Mouse (Mus musculus): ENCODE results near the gene Urb2. TPM values are rescaled to one million over a fixed set of nuclear protein-coding genes. Genes with fewer than 3 reads are reported as not detected.

Urb2 gene
- total RNA-seq (2021): 1 to 10 TPM; 5.8 to 6.0 TPM
- long read RNA-seq, experiment 1, partial matches to known transcripts: 2 of 6 reads
- long read RNA-seq, experiment 1, other reads (novel, unspliced or antisense): 4 of 6 reads
- long read RNA-seq, experiment 2, partial matches to known transcripts: 2 of 5 reads
- long read RNA-seq, experiment 2, other reads (novel, unspliced or antisense): 3 of 5 reads

DNA sequence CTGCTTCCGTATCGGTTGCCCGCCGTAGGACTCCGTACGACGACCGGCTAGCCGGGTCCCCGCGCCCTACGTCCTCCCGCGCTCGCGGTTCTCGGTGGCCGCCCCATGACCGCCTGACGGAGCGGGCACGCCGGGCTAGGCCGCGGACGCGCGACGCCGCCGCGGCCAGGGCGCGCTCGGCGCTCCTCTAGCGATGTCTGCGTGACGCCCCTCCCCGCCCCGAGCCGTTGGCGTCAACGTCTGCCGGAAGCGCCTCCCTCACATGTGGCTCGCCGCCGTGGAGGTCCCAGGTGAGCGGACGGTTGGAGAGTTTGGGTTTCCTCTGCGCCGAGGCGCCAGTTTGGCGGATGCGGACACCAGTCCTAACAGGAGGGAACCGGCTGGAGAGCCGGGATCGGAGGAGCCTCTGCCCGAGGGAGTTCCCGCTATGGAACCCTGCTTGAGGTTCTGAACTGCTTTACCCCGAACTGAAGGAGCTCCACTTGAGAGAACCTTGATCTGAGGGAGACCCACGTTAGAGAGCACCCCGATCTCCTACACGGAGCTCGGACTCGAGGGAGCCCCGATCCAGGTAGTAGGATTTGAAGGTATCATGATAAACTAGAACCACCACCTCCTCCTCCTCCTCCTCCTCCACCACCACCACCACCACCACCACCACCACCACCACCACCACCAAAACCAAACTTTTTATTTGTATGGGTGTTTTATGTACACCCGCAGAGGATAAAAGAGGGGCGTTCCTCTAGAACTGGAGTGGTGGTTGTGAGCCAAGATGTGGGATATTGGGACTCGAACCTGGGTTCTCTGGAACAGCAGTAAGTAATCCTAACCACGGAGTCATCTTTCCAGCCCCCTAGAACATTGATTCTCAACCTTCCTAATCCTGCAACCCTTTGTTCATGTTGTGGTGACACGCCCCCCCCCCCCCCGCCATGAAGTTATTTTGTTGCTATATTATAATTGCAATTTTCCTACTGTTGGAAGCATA, at the start of gene Urb2, which contains the start of gene Taf5l:
Gene Urb2 (plus strand): TSS at position 272 of the 991 bp plus-strand sequence.
Gene Taf5l (minus strand): TSS at position 161 of the 991 bp plus-strand sequence.
- DNase-seq: peak; percentile 96
- intact Hi-C loops (cut with DNase I): loop anchor here (5.0 kb wide), 1 partner anchor 39 kb away; the partner anchor contains the start of gene Abcb10
- TF ChIP-seq CTCF (IDR thresholded peaks at IDR 0.05): no peak
- Histone ChIP-seq H3K27ac (peak within 1 kb of the TSS; percentile 99), H3K4me3 (peak within 1 kb of the TSS; percentile 94)

DNA sequence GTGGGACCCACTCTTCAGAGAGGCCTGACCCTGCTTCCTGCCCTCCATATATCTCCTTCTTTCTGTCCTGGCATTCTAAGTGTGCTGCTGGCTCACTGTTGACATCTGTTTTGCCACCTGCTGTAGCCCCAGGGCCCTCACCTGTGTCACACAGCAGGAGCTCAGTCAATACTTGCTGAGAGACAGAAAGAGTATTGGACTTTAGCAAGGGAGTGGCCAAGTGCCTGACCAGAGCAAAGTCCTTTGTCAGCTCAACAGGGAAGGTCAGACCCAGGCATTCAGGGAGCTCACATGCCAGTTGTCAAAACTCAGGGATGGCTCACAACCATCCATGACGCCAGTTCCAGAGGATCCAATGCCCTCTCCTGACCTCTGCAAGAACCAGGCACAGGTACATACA, 47.8 kb upstream of the Urb2 start:
- no peak overlapping the region for H3K4me3 ChIP-seq
- no peak for DNase-seq
- H3K27ac ChIP-seq: no peak overlapping the region
- TF ChIP-seq CTCF (IDR thresholded peaks at IDR 0.05): no peak
- intact Hi-C loops (cut with DNase I): no loop called here

DNA sequence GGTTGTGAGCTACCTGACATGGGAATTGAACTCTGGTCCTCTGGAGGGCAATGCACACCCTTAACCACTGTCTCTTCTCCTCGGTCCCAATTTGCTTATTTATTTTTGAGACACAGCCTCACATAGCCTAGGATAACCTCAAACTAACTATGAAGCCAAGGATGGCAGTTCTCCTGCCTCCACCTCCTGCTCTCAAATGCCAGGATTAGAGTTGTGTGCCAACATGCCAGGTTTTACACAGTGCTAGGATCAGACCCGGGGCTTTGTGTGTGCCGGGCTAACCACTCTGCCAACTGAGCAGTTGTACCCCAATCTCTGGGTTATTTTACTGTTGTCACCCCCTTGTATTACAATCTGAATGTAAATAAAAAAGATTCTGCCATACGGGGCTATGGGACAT, 43.8 kb upstream of the Urb2 start:
- no peak overlapping the region for H3K27ac ChIP-seq
- no peak overlapping the region for H3K4me3 ChIP-seq
- intact Hi-C loops (cut with DNase I): no loop called here
- TF ChIP-seq CTCF (IDR thresholded peaks at IDR 0.05): no peak
- no peak for DNase-seq

DNA sequence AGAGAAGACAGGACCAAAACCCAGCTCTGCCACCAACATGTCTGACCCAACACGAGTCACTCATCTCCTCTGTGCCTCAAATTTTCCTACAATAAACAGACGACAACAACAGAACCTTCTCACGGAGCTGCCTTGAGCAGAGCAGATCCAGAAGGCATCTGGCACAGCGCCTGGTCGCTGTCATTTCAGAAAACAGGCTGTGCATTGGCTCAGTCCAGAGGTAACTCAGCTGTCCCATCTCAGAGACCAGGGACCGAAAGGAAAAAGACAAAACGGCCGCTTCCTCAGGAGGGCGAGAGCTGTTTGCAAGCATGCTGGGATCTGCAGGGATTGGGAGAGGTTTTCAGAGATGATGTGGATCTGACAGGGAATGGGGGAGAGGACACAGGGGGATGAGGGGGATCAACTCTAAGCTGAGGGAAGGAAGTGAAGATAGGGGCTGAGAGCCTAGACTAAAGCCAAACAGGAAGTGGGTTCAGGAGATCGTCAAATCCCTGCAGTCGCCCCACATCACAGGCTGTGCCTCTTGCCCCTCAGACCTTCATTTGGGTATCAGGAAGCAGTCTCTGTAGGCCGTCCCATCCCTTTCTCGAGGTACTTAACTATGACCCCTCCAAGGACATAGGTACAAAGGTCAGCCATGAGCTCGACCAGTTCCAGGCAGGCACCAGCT, 43.0 kb upstream of the Urb2 start:
- DNase-seq: peak; percentile 57
- H3K4me3 ChIP-seq: no peak overlapping the region

DNA sequence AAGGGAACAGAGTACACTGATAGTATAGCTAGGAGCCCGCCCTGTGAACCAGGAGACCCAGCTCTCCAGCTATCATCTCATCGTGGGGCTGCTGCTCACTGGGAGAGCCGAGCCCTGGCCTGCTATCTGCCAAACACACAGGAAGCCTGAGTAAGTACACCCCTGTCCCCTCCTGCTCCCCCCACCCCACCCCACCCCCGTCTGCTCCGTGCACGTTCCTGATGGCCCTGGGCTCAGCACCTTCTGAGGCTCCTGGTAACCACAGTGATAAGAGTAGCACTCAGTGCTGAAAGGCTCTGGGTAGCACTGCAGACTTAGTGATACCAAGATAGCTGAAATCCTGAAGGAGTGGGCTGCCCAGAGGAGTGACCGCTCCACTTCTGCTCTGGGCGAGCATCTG, 42.4 kb upstream of the Urb2 start:
- intact Hi-C loops (cut with DNase I): no loop called here
- H3K27ac ChIP-seq: no peak overlapping the region
- no peak for DNase-seq
- no peak overlapping the region for H3K4me3 ChIP-seq
- no peak for TF ChIP-seq CTCF (IDR thresholded peaks at IDR 0.05)

More for the DNA sequence above, 43.0 kb upstream of the Urb2 start:
- intact Hi-C loops (cut with DNase I): no loop called here
- no peak for TF ChIP-seq CTCF (IDR thresholded peaks at IDR 0.05)
- H3K27ac ChIP-seq: no peak overlapping the region

DNA sequence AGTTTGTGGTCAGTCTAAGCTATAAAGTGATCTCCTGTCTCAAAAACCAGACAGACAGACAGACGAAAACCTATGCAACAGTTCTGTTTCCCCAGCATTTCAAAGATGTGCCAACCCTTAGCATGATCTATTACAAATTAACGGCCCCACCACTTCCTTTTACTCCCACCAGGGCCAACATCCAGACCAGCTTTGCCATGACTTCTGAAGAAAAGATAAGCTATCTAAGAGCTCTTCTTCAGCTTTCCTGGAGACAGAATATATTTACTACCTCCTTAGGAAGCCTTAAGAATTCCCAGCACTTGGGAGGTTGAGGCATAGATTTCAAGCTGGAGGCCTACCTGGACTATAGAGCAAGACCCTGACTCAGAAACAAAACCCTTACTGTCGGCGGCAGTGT, 41.1 kb upstream of the Urb2 start:
- no peak overlapping the region for H3K27ac ChIP-seq
- H3K4me3 ChIP-seq: no peak overlapping the region
- DNase-seq: no peak
- TF ChIP-seq CTCF (IDR thresholded peaks at IDR 0.05): no peak
- intact Hi-C loops (cut with DNase I): loop anchor here (5.0 kb wide), 1 partner anchor 42 kb away; the partner anchor contains the start of genes Taf5l and Urb2

DNA sequence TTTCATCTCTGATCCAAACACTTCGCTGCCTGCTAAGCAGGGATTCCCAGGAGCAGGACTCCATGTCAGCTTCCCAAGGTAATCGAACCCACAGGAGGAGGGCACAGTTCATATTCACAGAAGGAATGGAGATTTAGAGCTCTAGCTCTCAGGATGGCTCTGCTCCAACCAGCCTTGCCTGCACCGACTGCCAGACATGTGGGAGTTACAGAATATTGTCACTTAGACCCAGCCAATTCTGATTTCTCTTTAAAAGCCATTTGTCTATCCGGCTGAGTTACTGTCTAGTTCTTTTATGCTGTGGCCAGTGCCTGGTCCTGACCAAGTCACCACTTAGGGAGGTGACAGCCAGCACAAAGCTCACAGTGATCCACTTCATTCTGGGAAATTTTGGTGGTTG, 39.6 kb upstream of the Urb2 start:
- no peak for DNase-seq
- Histone ChIP-seq H3K27ac (0 out of 2 replicates have a peak overlapping the region, but pooled peaks have one; percentile 2), H3K4me3 (peak overlapping the region; percentile 94)
- TF ChIP-seq CTCF (IDR thresholded peaks at IDR 0.05): no peak
- intact Hi-C loops (cut with DNase I): loop anchor here (5.0 kb wide), 1 partner anchor 41 kb away; the partner anchor contains the start of genes Taf5l and Urb2

DNA sequence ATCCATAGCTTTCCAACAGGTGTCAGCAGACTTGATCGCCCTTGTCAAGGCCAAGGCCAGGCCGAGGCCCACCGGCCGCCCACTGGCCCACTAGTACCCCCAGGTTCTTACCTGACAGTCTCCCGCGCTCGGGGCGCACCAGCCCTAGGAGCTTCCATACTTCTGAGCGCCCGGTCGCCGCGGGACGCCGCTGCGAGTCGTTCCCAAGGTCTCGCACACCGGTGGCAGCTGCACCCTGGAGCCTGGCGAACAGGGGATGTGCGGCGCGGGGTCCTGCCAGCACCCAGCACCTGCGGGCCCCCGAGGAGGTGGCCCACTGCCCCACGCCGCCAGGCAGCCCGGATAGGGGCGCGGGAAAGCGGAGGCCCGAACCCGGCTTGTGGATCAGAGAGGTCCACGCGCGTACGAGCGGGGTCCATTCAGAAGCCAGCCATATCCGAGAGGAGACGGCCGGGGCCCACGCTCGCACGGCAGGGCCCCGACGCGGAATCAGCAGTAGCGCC, 39.0 kb upstream of the Urb2 start:
- no peak for TF ChIP-seq CTCF (IDR thresholded peaks at IDR 0.05)
- intact Hi-C loops (cut with DNase I): loop anchor here (5.0 kb wide), 1 partner anchor 40 kb away; the partner anchor contains the start of genes Taf5l and Urb2
- H3K4me3 ChIP-seq: peak overlapping the region; percentile 94
- peak overlapping the region; percentile 99 for H3K27ac ChIP-seq
- no peak for DNase-seq

DNA sequence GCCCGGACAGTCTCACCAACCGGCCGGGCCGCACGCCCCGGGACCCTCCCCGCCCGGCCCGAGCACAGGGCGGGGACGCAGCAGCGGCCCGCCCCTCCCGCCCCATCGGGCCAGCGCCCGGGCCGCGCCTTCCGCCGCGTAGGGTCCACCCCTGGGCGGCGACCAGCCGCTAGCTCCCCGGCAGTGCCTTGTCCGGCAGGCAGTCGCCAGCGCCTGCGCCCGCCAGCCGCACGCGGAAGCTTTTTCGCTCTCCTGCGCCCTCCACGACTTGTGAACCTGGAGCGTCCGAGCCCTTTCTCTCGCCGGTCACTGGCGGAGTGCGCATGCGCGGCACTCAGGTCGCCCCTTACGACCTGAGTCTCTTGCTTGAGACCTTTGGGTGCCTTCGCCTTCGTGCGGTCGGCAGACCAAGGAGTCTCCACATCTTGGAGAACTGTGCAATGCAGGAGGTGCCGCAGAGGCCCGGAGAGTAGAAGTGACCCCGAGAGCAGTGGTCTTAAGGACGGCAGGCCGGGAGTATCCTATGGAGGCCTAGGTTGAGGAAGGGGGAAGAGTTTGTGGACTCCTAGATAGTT, 38.4 kb upstream of the Urb2 start, which contains the start of gene Abcb10:
Gene Abcb10 (minus strand): TSS at position 297 of the 575 bp plus-strand sequence.
- DNase-seq: peak; percentile 97
- intact Hi-C loops (cut with DNase I): loop anchor here (5.0 kb wide), 1 partner anchor 39 kb away; the partner anchor contains the start of genes Taf5l and Urb2
- Histone ChIP-seq H3K27ac (peak within 1 kb of the TSS; percentile 99), H3K4me3 (peak within 1 kb of the TSS; percentile 94)
- no peak; the same call in 1 of the 2 replicates for TF ChIP-seq CTCF (IDR thresholded peaks at IDR 0.05)

DNA sequence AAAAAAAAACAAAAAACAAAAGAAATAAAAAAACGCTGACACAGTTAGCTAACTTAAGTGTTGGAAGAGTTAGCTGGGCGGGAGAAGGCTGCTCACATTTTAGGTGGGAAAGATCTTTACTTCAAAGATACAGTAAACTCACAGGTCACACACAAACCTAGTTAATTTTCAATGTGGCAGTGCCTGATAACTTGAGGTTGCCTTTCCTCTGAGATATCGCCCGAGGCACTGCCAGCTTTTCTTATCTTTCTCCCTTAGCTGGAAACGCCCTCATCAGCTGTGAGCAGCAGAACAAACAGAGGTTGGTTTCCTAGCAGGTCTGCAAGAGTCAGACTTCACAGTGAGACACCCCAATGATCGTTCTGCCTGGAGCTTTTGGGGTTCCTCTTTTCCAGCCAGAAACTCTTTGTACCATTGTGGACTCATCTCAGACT, 32.7 kb upstream of the Urb2 start:
- intact Hi-C loops (cut with DNase I): no loop called here
- Histone ChIP-seq H3K4me3 (no peak overlapping the region), H3K27ac (no peak overlapping the region)
- DNase-seq: no peak
- no peak for TF ChIP-seq CTCF (IDR thresholded peaks at IDR 0.05)

DNA sequence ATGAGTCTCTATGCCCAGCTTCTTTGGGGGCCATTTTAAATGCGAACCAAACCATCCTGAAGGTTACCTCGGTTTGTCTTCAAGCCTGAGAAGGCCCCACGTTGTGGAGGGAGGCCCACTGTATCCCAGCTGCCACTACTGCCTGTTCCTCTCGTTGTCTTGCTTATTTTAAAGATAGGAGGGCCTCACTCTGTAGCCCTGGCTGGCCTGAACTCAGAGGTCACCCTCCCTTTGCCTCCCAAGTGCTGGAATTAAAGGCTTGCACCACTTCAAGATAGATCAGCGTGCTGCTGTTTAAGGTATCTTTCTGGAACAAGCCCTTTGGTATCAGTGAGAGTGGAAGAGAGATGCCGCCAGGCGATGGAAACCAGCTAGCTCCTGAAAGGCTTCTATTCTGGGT, 32.2 kb upstream of the Urb2 start:
- H3K27ac ChIP-seq: no peak overlapping the region
- no peak overlapping the region for H3K4me3 ChIP-seq
- intact Hi-C loops (cut with DNase I): no loop called here
- DNase-seq: no peak
- no peak for TF ChIP-seq CTCF (IDR thresholded peaks at IDR 0.05)

Data from gastrocnemius, adult 2 months (tissue).